Mouse (Mus musculus) cerebellum, postnatal 10 days (tissue): Measurements from ENCODE around the gene Cd55.
"Not testable (repeated sequence)": the region's sequence is repeated elsewhere in the genome, so short reads cannot be mapped to it uniquely, and the experiment has no call there.

Experiments
- DNase-seq, 2 experiments: peaks; one replicate each; pipeline ENCODE4 v3.0.0; 2021; ENCODE audit warnings: mixed read lengths in 2 of 2

Gene Cd55

GRCm38 (mm10) chr1:130462084-130462861 is at the start of gene Cd55:
TSS of gene Cd55 (minus strand) at chr1:130462744.
- peak; percentile 93 for DNase-seq

DNA sequence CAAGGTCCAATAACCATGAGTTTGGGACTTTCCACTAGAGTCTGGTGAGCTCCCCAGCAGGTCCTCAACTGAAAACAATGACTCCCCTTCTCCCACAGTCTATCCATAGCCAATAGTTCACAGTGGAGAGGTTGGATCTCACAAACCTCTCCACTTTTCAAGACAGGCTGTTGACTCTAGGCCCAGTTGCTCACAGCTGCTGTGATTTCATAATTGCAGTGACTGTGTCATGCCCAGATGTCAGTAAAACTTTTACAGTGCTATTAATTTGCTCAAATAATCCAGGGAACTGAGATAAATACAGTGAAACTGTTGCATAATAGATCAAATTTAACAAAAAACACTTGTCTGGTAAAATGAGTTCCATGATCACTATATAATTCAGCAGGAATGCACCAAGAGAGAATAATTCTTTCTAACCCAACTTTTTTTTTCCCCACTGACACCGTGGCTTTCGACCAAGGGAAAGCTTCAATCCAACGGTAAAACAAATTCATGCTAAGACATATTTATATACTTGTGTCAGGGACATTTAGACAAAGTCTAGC is 49.4 kb upstream of the Cd55 start:
- no peak for DNase-seq

DNA sequence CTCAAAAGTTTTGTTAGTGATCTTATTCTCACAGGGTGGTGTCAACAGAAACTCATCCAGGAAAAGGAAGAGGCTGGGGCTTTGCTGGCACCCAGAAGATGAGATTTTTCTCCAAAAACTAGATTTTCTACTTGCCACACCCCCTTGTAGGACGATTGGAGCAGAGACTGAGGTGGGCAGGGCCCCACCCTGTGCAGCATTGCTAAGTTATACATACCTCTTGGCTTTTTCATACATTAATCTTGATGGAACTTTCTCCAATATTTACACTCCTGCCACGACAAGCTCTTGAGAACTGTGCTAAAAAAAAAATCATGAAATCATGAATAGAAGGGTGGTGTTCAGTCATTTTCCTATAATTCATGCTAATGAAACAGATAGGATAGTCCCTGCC is 46.4 kb upstream of the Cd55 start:
- no peak for DNase-seq

DNA sequence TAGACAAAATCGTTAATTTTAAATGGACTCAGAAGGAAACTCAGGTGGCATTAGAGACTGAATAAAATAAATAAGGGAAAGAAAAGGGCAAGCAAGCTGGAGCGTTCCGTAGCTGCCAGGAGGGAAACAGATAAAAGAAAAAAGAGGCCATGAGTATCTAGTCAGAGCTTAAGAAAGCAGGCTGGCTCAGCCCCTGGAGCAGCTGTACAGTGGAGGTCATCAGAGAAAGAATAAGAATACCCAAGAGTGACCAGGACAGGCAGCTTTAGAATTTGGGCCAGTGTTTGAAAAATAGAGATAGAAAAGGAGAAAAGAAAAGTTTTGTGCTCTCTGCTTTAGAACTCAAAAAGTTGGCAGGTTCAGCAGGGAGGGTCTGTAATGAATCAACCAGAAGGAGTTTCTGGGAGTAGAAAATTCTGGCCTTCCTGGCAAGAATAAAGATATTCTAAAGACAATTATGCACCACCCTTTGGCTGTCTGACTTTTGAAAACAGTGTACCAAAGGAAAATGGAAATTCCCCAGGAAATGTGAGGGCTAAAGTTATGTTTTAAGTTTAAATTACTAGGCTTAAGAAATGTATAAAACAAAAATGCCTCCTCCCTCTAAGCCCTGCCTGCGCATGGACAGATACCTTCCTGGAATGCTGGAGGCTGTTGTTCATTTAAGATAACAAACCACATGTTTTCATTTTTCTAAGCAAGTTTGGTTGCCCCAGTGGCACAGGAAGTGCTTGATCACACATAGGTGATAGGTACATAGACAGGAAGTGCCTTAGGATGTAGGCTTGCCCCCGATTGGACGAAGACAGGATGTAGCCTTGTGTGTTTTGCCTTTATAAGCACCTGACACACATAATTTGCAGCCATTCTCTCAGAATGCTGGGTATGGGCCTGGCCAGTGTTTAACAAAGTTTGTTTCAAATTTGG is 45.7 kb upstream of the Cd55 start:
- no peak for DNase-seq

- DNase-seq, result no peak
Observed at GRCm38 (mm10) chr1:130507408-130507807, 44.9 kb upstream of the Cd55 start.

GRCm38 (mm10) chr1:130499962-130500361 is 37.4 kb upstream of the Cd55 start:
- DNase-seq, result no peak

DNA sequence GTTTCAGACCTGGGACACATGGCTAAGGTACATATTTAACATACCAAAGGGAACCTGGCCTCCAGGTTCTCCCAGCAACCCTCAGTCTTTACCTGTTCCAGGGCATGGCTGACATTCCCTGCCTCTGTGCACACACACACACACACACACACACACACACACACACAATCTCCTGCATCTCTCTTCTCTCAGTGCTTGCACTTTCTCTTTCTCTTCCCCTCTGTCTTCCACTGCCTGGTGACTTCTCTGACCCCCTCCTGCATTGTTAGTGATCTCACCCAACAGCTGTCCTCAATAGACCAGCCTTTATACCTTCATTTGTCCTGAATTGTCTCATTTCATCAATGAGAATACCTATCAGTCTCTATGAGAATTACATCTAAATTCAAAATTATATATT is 35.8 kb upstream of the Cd55 start:
- DNase-seq, result no peak

GRCm38 (mm10) chr1:130486816-130487545 is 24.4 kb upstream of the Cd55 start:
- DNase-seq, result no peak

DNA sequence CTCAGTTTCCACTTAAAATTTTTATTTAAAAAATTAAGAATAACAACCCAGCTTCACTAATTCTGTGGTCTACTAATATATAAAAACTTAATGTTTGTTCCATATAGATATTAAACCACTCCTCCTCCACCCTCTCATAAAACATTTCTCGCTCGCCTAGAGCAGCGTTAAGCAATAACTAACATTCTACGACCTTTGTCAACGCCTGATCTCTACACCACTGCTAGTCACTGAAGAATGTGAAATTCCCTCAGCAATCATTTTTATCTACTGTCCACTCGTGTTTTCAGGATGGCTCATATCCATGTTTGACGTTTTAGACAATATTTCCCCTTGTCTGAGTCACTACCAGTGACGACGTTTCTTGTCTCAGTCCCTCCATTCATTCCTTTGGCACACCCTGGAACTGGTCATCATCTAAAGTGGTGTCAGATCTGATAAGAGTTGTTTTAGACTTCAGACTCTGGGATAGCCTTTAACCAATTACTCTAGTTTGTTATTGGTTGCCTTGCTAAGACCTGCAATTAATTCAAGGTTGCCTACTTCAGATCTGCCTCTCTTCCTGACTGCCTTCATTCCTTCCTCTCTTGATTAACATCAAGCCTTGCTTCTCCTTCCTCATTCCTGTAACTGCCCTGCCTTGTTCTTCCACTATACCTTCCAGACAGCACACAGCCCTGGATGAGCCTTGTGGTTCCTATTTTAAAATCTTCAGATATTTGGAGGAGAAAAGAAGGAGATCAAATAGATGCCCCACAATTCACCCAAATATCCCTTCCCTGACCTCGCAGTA is 23.5 kb upstream of the Cd55 start:
- no peak for DNase-seq

GRCm38 (mm10) chr1:130485376-130485775 is 22.8 kb upstream of the Cd55 start:
- DNase-seq, result no peak

DNA sequence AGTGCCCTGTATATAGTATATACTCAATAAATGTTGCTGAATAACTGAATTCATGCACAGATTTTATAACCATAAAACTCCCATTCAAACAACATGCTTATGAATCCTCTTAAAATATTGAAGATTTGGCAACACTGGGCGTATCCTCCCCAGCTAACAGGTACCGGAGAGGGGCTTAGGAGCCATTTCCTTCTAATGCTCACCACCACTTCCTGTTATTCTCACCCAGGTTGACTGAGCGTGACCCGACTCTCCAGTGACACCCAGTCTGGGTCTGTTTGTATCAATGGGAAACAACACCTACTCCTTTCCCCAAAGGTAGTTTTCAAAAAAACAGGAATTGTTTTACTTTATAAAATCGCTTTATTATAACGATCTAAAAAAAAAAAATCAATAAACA is 12.4 kb upstream of the Cd55 start:
- DNase-seq, result no peak

DNA sequence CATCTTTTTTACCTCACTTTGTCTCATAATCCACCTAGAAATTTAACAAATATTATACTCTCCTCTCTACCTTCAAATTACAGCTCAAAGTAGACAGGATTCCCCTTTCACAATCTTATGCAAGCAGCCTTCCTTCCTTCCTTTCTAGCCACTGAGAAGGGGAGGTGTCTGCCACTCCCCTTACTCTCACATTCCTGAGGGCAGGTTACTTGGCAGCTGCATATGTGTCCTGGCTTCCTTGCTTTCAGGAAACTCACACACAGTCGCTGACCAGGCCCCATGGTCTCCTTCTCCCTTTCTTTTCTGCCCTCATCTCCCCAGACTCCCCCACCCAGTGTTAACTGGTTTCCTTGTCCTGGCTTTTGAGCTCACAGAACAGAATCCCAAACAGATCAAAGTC is 11.7 kb upstream of the Cd55 start:
- no peak for DNase-seq

DNA sequence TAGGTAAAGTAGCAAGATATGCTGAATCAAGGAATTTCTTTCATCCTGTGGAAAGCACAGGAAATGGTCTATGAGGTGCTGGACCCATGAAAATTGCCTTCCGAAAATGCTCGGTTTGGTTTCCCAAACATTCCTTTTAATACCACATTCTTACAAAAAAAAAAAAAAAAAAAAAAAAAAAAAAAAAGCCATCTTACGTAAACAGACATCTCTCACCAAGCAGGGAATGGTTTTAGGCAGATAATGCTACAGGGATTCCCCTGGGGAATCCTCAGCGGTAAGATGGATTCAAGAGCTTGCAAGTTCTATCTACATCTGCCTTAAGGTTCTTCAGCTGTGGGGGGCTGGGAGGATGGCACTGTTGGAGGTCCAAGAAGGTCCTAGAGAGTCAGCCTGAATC is 7.5 kb upstream of the Cd55 start:
- DNase-seq, result no peak

DNA sequence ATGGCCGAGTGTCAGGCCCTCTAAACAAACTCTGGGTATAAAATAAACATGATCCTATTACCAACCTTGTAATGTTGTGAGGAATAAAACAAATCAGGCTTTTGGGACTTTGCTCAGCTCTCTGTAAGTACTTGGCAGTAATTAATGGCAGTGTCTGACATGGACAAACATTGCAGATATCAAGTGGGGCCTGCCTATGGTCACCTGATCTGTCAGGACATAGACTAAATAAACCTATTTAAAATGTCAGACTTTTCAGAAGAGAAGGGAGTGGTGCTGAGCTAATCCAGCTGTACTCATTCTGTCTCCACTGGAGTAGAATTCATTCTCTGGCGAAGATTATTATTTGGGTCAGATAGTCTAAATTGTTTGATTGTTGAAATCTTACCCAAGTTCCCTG is 4.9 kb upstream of the Cd55 start:
- no peak for DNase-seq

GRCm38 (mm10) chr1:130464173-130464572 is 1.6 kb upstream of the Cd55 start:
- DNase-seq, result no peak

- peak; percentile 52 to 56 for DNase-seq
Observed at GRCm38 (mm10) chr1:130462867-130463266, 323 bp upstream of the Cd55 start.

DNA sequence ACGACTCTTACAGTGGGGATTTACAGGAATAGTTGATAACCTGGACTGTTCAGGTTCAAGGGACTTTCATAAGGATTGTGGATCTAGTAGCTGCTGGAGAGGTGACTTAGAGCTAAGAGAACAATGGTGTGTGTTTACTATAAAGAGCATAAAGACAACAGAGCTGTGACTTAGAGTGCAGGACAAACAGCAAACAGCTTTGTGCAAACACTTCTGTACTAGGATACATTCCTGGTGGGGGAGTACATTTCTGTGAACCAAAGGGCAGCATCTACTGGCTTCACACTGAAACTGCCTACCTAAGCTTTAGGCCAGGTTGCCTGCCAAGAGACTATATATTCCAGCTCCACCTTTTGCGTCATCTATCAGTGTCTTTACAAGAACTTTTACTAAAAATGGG is 7.4 kb downstream of the Cd55 start:
- DNase-seq, result no peak

- not testable (repeated sequence) for DNase-seq
Observed at GRCm38 (mm10) chr1:130442930-130443329, 19.6 kb downstream of the Cd55 start.

- no peak for DNase-seq
Observed at GRCm38 (mm10) chr1:130430920-130431319, 31.6 kb downstream of the Cd55 start.

GRCm38 (mm10) chr1:130428667-130429066 is 33.9 kb downstream of the Cd55 start:
- not testable (repeated sequence) for DNase-seq

GRCm38 (mm10) chr1:130427175-130427853 is 35.2 kb downstream of the Cd55 start:
- not testable (repeated sequence) for DNase-seq
